Mouse (Mus musculus) kidney, adult 9 months (tissue): ENCODE data around the gene Il34.
A peak's percentile ranks its signal among the peaks of the same experiment; 100 is the strongest.
"Not testable (repeated sequence)": the region's sequence is repeated elsewhere in the genome, so short reads cannot be mapped to it uniquely, and the experiment has no call there.

Source experiments
- DNase-seq: peaks from one replicate; pipeline ENCODE4 v3.0.0; 2022

Gene Il34

GRCm38 (mm10) chr8:110810481-110811065 is 4.8 kb upstream of the Il34 start:
- DNase-seq = no peak

DNA sequence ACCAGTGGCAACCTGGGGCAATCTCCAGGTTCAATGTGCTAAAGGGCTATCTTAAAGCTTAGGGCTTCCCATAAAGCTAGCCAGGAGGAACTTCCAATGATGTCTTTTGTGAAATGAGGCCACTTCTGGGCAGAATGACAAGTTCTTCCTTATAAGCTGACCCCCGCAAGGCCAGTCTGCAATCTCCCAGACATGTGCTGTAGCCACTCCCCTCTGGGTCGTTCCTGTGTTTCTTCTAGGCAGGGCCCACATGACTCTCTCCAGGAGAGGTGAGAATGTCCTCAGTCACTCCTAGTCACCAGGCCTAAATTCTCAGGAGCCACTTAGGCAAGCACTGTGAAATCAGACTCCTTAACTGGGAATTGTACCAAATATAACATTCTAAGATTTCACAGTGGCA is 4.1 kb upstream of the Il34 start:
- no peak for DNase-seq

GRCm38 (mm10) chr8:110808495-110809472 is 3.1 kb upstream of the Il34 start:
- peak; percentile 59 for DNase-seq

- no peak for DNase-seq
Observed at GRCm38 (mm10) chr8:110806146-110806545, 422 bp upstream of the Il34 start.

DNA sequence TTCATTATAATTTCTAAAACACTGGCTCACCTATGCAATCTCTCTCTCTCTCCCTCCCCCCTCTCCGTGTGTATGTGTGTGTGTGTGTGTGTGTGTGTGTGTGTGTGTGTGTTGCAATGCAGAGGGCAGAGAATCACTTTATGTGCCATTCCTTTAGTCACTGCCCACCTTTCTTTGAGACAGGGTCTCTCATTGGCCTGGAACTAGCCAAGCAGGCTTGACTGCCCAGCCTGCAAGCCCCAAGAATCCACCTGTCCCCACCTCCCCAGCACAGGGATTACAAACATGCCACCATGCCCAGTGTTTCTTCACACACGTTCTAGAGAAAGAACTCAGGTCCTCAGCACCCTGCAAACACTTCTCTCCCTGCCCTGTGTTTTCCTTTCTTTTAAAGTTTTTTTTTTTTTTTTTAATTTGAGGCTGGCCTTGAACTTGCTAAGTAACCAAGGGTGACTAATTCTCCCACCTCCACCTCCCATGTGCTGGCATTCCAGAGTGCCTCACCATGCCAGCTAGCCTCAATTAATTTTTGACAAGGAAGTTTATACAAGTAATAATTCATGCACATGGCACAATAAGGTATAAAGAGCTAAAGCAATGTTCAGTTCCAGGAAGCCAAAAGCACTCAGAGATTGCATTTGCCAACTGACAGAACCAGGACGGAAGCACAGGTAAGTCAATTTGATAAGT is 754 bp downstream of the Il34 start:
- peak; percentile 73 for DNase-seq

DNA sequence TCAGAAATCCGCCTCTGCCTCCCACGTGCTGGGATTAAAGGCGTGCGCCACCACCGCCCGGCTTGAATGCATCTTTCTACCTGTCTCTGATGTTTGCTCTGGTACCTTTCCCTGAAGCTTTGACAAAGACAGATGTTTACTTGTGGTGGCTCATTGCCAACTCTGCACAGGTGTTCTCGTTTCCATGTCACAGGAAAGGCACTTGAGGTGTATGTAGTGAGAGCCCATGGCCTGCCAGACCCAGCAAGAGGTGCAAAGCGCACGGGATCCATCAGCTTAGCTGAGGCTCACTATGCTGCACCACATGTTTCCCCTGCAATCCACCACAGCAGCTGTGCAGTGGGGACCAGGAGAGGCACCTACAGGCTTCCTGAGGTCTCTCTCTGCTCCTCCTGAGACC is 1.9 kb downstream of the Il34 start:
- DNase-seq = no peak

DNA sequence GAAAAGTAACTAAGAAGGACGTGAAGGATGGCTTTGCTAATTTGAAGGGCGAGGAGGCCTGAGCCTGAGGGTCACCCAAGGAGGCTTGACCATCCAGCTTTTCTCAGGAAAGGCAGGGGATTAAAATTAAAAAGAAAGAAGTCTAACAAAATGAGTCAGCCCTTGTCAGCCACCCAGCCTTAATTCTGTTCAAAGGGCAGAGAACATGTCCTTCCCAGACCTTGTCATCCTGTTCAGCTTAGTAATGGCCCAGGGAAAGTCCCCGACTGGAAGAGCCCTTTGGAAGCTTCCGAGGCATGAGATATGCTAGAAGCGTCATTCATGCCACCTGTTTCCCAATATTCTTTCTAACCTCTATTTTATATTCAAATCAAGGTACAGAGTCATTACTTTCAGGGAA is 2.7 kb downstream of the Il34 start:
- DNase-seq = peak; percentile 70

DNA sequence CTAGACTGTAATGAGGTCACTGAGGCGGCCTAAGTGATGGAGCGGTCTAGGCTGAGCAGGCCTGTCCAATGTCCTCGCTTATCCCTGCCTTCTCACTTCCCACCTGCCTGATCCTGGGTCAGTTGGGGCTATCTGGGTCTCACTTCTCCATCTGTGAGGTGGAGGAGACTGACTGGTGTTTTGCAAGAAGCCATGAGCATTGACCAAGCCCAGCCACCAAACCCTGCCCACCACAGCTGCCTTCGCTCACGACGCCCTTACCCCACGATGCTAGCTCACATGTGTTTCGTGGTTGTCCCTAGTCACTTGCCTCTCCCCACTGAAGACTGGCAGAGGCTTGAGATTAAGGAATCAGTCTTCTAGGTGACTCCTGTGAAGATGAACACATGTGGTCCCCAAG is 8.6 kb downstream of the Il34 start:
- DNase-seq = no peak

GRCm38 (mm10) chr8:110794363-110794965 is 11.3 kb downstream of the Il34 start:
- peak; percentile 55 for DNase-seq

- DNase-seq = peak; percentile 46
Observed at GRCm38 (mm10) chr8:110793936-110794335, 11.8 kb downstream of the Il34 start.

- no peak for DNase-seq
Observed at GRCm38 (mm10) chr8:110793511-110793910, 12.2 kb downstream of the Il34 start.

DNA sequence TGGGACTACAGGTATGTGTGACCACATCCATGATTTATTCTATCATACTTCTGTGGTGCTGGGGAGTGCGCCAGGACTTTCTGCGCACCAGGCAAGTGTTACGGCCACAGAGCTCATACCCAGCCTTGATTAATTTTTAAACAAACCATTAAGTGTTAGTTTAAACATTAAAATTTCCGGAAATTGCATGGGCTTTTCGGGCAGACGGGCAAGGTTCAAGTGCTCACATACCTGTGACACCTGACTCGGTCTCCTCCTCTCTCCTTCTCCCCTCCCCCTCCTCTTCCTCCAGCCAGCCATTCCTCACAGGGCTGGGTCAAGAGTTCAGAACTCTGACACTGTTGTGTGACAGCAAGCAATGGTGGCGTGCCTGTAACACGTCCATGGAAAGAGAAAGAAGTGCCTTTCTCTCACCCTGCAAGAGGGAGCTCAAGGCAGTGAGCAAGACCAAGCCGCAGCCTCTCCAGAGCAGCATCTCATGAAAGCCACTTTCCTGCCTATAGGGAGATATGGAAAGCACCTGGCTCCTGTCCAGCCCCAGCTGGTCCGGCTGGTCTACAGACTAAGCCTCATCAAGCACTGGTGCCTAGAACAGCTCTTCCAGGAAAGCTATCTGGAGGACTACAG is 13.0 kb downstream of the Il34 start:
- peak; percentile 97 for DNase-seq

- DNase-seq = no peak
Observed at GRCm38 (mm10) chr8:110791164-110791563, 14.6 kb downstream of the Il34 start.

GRCm38 (mm10) chr8:110790270-110790669 is 15.5 kb downstream of the Il34 start:
- DNase-seq = no peak

DNA sequence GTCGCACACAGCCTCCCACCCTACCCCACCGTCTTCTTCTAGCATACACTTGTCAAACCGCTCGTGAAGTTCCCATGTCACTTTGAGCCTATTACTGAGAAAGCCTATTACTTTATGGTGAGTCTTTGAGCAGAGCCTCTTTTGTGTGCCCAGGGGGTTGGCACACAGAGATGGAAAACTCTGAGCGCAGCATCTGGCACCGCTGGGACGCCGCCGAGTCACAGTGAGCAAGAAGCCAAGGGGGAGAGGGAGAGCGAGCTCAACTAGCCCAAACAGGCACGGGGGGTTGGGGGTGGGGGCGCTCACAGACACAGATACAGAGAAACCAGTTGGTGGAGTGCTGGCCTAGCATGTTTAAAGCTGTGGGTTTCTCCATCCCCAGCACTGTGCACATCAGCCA is 16.2 kb downstream of the Il34 start:
- DNase-seq = no peak

- no peak for DNase-seq
Observed at GRCm38 (mm10) chr8:110788981-110789380, 16.7 kb downstream of the Il34 start.

- peak; percentile 69 for DNase-seq
Observed at GRCm38 (mm10) chr8:110787411-110787954, 18.2 kb downstream of the Il34 start.

- peak; percentile 64 for DNase-seq
Observed at GRCm38 (mm10) chr8:110786934-110787333, 18.8 kb downstream of the Il34 start.

DNA sequence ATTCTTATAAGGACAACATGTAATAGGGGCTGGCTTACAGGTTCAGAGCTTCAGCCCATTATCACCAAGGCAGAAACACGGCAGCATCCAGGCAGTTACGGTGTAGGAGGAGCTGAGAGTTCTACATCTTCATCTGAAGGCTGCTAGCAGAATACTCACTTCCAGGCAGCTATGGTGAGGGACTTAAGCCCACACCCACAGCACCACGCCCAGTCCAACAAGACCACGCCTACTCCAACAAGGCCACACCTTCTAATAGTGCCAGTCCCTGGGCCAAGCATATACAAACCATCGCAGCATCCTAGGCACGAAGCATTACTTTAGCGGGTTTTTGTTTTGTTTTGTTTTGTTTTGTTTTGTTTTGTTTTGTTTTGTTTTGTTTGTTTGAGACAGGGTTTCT is 19.2 kb downstream of the Il34 start:
- DNase-seq = not testable (repeated sequence)

DNA sequence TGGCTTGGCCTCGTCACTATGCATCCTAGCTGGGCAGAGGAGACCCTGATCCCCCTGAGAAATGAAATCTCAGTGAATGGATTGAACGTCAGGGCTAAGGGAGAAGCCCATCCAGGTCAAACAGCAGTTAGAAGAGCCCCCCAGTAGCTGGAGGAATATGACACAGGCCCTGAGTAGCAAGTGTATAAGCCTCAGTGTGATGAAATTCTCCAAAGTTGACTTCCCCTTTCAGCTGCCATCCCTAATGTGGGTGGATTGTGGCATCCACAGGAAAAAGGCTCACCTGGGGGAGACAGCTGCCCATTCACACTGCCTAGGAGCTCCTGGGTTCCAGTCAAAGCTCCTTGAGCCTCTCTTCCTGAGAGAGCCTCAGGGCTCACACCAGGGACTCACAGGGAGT is 20.4 kb downstream of the Il34 start:
- no peak for DNase-seq

- DNase-seq = no peak
Observed at GRCm38 (mm10) chr8:110779924-110780718, 25.6 kb downstream of the Il34 start.

DNA sequence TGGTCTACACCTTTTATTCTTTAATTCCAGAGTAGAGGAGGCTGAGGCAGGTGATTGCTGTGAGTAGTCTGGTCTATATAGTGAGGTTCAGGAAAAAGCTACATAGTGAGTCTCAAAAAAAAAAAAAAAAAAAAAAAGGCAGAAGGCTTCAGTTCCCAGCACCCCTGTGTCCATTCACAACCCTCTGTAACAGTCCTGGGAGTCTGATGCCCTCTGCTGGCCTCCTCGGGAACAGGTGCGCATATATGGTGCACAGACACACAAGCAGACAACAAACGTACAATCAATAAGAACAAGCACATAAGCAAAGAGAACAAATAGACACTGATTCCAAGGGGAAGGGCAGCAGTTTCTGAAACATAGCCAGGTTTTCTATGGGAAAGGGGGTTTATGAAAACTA is 29.4 kb downstream of the Il34 start:
- no peak for DNase-seq
